Mouse (Mus musculus): ENCODE measurements at regions not wholly inside any gene's neighbourhood (a gene's known extent, or its start where the extent isn't known, plus 50 kb on each side); places are given as distances from the start of the nearest gene placed in this dataset.

DNA sequence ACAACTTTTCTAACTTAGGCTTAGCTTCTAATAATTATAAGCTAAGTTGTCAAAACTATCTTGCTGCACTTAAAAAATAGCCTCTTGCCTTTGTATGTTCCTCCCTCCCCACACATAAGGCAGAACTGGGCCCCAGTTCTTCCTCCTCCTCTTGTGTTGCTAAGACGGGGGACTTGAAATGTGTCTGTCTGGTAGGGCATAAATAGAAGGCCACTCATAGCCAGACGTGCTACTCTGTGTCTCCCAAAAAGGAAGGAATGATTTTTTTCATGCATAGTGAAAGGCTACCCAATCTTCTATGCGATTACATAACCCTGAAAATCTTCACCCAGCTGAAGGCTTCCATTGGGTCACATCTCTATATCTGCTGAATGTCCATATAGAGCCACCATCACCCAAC lies 183.5 kb downstream of the Hsfy2 start:
- WGBS, result 68% methylated on average over 3 of the region's 3 CpGs
- no peaks in the 10 kb centered on the region for H3K27me3 ChIP-seq (replicated peaks; ENCODE audit: control insufficient read depth, insufficient read depth, low read length)

DNA sequence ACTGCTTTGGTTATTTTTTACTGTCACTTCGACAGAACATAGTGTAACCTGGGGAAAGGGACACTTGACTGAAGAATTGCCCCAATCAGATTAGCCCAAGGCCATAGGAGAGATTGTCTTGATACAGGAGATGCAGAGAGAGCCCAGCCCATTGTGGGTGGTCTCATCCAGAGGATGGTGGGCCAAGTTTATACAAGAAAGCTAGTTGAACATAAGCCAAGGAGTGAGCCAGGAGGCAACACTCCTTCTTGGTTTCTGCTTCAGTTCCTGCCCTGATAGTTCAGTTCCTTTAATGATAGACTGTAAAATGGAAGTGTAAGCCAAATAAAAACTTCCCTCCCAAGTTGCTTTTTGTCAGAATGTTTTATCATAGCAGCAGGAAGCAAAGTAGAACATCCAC lies 194.4 kb downstream of the Hsfy2 start:
- H3K4me2 ChIP-seq (ENCODE audit: low read depth, low read length), result no peak overlapping the region
- no peak for ATAC-seq
- no peak overlapping the region for H3K9ac ChIP-seq (ENCODE audit: low read depth, low read length)
- H3K9me3 ChIP-seq (ENCODE audit: control insufficient read depth, low read length), result no peaks in the 10 kb centered on the region
- no peak overlapping the region for H3K27ac ChIP-seq (ENCODE audit: low read length)
- no peaks in the 10 kb centered on the region for H3K4me1 ChIP-seq (ENCODE audit: control insufficient read depth, insufficient read depth, low read length)
- no peaks in the 10 kb centered on the region for H3K27me3 ChIP-seq (replicated peaks; ENCODE audit: control insufficient read depth, insufficient read depth, low read length)
- H3K4me3 ChIP-seq (ENCODE audit: low read length), result no peak overlapping the region
- no peaks in the 10 kb centered on the region for H3K36me3 ChIP-seq (ENCODE audit: control insufficient read depth, insufficient read depth, low read length)
- WGBS, result 66% methylated on average over 1 of the region's 1 CpGs

More for the DNA sequence above, 183.5 kb downstream of the Hsfy2 start:
- Histone ChIP-seq H3K4me2 (ENCODE audit: low read depth, low read length) (no peak overlapping the region), H3K36me3 (ENCODE audit: control insufficient read depth, insufficient read depth, low read length) (no peaks in the 10 kb centered on the region), H3K27ac (ENCODE audit: low read length) (no peak overlapping the region), H3K4me1 (ENCODE audit: control insufficient read depth, insufficient read depth, low read length) (no peaks in the 10 kb centered on the region), H3K9me3 (ENCODE audit: control insufficient read depth, low read length) (no peaks in the 10 kb centered on the region), H3K4me3 (ENCODE audit: low read length) (no peak overlapping the region), H3K9ac (ENCODE audit: low read depth, low read length) (no peak overlapping the region)
- ATAC-seq, result no peak

DNA sequence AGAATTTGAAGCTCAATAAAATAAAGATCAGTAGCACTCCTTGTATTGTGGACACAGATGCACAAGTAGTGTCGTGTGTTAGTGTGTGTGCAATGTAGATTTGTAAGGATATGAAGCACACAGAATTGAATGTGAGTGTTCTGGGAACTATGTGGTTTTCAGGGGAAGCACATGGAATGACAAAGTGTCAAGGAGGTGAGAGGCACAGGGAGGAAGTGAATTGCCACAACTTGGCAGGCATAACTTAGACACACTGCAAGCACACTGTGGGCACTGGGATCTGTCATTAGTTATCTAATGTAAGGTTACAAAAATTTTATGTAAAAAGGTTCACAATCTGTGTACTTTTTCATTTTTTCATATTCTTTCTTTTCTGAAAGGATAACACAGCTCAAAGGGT lies 230.4 kb downstream of the Hsfy2 start:
- Histone ChIP-seq H3K9me3 (ENCODE audit: control insufficient read depth, low read length) (no peaks in the 10 kb centered on the region), H3K4me3 (ENCODE audit: low read length) (no peak overlapping the region), H3K4me2 (ENCODE audit: low read depth, low read length) (no peak overlapping the region), H3K4me1 (ENCODE audit: control insufficient read depth, insufficient read depth, low read length) (no peaks in the 10 kb centered on the region), H3K27ac (ENCODE audit: low read length) (no peak overlapping the region), H3K36me3 (ENCODE audit: control insufficient read depth, insufficient read depth, low read length) (no peaks in the 10 kb centered on the region), H3K27me3 (replicated peaks; ENCODE audit: control insufficient read depth, insufficient read depth, low read length) (no peaks in the 10 kb centered on the region), H3K9ac (ENCODE audit: low read depth, low read length) (no peak overlapping the region)
- WGBS, result 79% methylated on average over 1 of the region's 1 CpGs
- ATAC-seq, result no peak

DNA sequence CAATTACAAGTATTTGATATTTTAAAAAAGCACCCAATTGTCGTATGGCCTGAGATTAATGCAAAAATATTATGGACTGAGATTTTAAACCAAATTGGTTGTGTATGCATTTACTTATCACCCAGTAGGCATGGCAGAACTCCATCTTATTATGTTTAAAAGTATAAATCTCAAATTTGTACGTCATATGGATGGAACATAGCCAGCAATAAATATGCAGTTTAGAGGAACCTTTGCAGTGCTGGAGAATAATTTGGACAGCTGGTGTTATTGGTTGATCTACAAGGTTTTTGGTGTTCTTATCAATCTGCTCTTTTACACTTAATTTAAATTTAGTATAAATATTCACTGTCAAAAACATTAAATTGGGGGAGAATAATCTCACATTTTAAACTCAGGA lies 233.9 kb downstream of the Hsfy2 start:
- 80% methylated on average over 2 of the region's 2 CpGs for WGBS
- Histone ChIP-seq H3K27ac (ENCODE audit: low read length) (no peak overlapping the region), H3K4me3 (ENCODE audit: low read length) (no peak overlapping the region), H3K4me2 (ENCODE audit: low read depth, low read length) (no peak overlapping the region), H3K9ac (ENCODE audit: low read depth, low read length) (no peak overlapping the region), H3K4me1 (ENCODE audit: control insufficient read depth, insufficient read depth, low read length) (no peaks in the 10 kb centered on the region), H3K9me3 (ENCODE audit: control insufficient read depth, low read length) (no peaks in the 10 kb centered on the region), H3K27me3 (replicated peaks; ENCODE audit: control insufficient read depth, insufficient read depth, low read length) (no peaks in the 10 kb centered on the region), H3K36me3 (ENCODE audit: control insufficient read depth, insufficient read depth, low read length) (no peaks in the 10 kb centered on the region)
- no peak for ATAC-seq

DNA sequence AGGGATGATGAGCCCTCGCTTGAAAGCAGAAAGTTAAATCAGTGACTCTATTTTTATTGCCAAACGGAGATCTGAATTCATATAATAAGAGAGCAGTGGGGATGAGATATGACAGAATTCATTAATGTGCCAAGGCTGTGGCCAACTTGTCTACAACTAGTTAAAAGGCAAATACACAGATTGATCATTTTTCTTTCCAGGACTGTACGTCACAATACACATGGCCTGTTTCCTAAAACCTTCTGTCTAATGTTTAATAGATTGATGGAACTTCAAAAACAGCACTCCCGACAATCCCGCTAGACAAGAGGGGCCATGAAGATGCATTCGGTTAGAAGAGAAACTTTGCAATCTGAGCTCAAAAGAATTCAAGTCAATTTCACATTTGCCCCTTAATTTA lies 241.4 kb downstream of the Hsfy2 start:
- no peak overlapping the region for H3K9ac ChIP-seq (ENCODE audit: low read depth, low read length)
- H3K36me3 ChIP-seq (ENCODE audit: control insufficient read depth, insufficient read depth, low read length), result no peaks in the 10 kb centered on the region
- no peak overlapping the region for H3K4me3 ChIP-seq (ENCODE audit: low read length)
- no peaks in the 10 kb centered on the region for H3K9me3 ChIP-seq (ENCODE audit: control insufficient read depth, low read length)
- 80% methylated on average over 6 of the region's 6 CpGs for WGBS
- no peak for ATAC-seq
- no peaks in the 10 kb centered on the region for H3K4me1 ChIP-seq (ENCODE audit: control insufficient read depth, insufficient read depth, low read length)
- no peak overlapping the region for H3K4me2 ChIP-seq (ENCODE audit: low read depth, low read length)
- H3K27me3 ChIP-seq (replicated peaks; ENCODE audit: control insufficient read depth, insufficient read depth, low read length), result no peaks in the 10 kb centered on the region
- no peak overlapping the region for H3K27ac ChIP-seq (ENCODE audit: low read length)

DNA sequence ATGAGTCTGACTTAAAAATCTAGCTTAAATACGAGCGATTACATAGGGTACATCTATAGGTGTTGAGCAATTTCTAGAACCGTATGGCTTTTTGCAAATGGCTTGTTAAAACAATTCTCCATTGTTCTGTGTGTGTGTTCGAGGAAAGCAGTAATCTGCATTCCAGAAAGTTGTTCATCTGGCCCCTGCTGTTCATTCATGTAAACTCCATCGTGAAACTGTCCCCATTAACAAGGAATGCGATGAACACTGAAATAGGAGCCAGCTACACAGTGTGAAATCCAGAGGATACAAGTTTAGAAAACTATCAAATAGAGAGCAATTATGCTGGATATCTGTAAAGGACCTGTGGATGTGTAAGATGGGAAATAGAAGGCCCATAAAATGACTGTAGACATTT lies 250.1 kb downstream of the Hsfy2 start:
- H3K9me3 ChIP-seq (ENCODE audit: control insufficient read depth, low read length), result no peaks in the 10 kb centered on the region
- H3K27ac ChIP-seq (ENCODE audit: low read length), result no peak overlapping the region
- no peaks in the 10 kb centered on the region for H3K27me3 ChIP-seq (replicated peaks; ENCODE audit: control insufficient read depth, insufficient read depth, low read length)
- H3K36me3 ChIP-seq (ENCODE audit: control insufficient read depth, insufficient read depth, low read length), result no peaks in the 10 kb centered on the region
- no peak overlapping the region for H3K9ac ChIP-seq (ENCODE audit: low read depth, low read length)
- no peak for ATAC-seq
- WGBS, result 60% methylated on average over 6 of the region's 6 CpGs
- H3K4me1 ChIP-seq (ENCODE audit: control insufficient read depth, insufficient read depth, low read length), result no peaks in the 10 kb centered on the region
- H3K4me2 ChIP-seq (ENCODE audit: low read depth, low read length), result no peak overlapping the region
- no peak overlapping the region for H3K4me3 ChIP-seq (ENCODE audit: low read length)

DNA sequence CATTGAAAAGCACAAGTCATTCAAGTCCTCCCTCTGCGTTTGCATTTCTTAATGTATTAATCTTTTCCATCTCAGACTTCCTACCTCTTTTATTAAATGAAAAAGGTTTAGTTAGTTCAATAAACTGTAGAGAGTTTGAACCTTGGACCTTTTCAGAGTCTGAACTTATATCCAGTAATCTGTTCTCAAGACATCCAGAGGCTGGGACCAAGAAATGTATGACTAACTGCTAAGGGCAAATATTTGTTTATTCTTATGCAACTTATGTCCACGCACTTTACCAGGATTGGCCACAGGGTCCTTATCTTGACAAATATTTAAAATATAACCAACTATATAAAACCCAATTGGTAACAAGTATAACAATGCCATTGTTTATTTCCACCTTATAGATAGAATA lies 270.9 kb downstream of the Hsfy2 start:
- Histone ChIP-seq H3K9ac (ENCODE audit: low read depth, low read length) (no peak overlapping the region), H3K4me2 (ENCODE audit: low read depth, low read length) (no peak overlapping the region), H3K36me3 (ENCODE audit: control insufficient read depth, insufficient read depth, low read length) (no peaks in the 10 kb centered on the region), H3K4me3 (ENCODE audit: low read length) (no peak overlapping the region), H3K27me3 (replicated peaks; ENCODE audit: control insufficient read depth, insufficient read depth, low read length) (no peaks in the 10 kb centered on the region), H3K27ac (ENCODE audit: low read length) (no peak overlapping the region), H3K4me1 (ENCODE audit: control insufficient read depth, insufficient read depth, low read length) (no peaks in the 10 kb centered on the region), H3K9me3 (ENCODE audit: control insufficient read depth, low read length) (no peaks in the 10 kb centered on the region)
- WGBS, result 65% methylated on average over 2 of the region's 2 CpGs
- ATAC-seq, result no peak

DNA sequence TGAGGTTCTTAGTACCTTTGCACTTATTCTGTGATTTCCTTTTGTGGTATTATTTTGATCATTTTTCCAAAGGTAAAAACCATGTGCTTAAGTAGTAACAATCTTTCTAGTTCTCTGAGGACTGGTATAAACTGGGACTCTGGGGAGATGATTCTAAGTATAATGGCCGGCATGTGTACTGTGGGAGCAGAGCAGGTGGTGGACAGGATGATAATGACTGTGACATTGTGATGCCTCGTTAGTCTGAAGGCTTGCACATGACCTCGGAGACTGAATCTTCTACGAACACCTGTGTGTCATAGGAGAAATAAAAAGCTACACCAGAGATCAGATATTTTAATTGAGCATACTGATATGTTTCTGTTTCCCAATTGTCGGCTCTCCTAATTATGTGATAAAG lies 276.4 kb downstream of the Hsfy2 start:
- Histone ChIP-seq H3K27ac (ENCODE audit: low read length) (no peak overlapping the region), H3K27me3 (replicated peaks; ENCODE audit: control insufficient read depth, insufficient read depth, low read length) (no peaks in the 10 kb centered on the region), H3K4me3 (ENCODE audit: low read length) (no peak overlapping the region), H3K4me2 (ENCODE audit: low read depth, low read length) (no peak overlapping the region), H3K4me1 (ENCODE audit: control insufficient read depth, insufficient read depth, low read length) (no peaks in the 10 kb centered on the region), H3K9ac (ENCODE audit: low read depth, low read length) (no peak overlapping the region), H3K9me3 (ENCODE audit: control insufficient read depth, low read length) (no peaks in the 10 kb centered on the region), H3K36me3 (ENCODE audit: control insufficient read depth, insufficient read depth, low read length) (no peaks in the 10 kb centered on the region)
- ATAC-seq, result no peak
- 75% methylated on average over 5 of the region's 5 CpGs for WGBS

DNA sequence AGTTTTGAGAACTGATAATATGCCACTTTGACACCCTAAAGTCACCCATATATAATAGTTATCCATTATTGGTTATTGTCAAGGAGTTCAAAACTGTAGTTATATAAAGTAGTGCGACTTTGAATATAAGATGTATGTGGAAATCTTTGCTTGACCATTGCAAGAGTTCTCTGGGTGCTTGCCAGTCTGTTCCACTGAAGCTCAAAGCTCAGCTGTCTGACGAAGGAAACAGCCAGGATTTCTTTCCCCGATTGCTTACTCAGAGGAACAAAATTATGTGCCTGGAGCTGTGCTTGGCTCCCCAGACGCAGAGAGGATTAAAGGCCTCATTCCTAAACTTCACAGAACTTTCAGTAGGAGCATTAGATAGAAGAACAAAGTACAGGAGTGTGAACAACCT lies 290.6 kb downstream of the Hsfy2 start:
- no peaks in the 10 kb centered on the region for H3K36me3 ChIP-seq (ENCODE audit: control insufficient read depth, insufficient read depth, low read length)
- no peak for ATAC-seq
- H3K4me2 ChIP-seq (ENCODE audit: low read depth, low read length), result no peak overlapping the region
- no peaks in the 10 kb centered on the region for H3K4me1 ChIP-seq (ENCODE audit: control insufficient read depth, insufficient read depth, low read length)
- H3K4me3 ChIP-seq (ENCODE audit: low read length), result no peak overlapping the region
- no peaks in the 10 kb centered on the region for H3K9me3 ChIP-seq (ENCODE audit: control insufficient read depth, low read length)
- H3K27me3 ChIP-seq (replicated peaks; ENCODE audit: control insufficient read depth, insufficient read depth, low read length), result no peaks in the 10 kb centered on the region
- no peak overlapping the region for H3K9ac ChIP-seq (ENCODE audit: low read depth, low read length)
- no peak overlapping the region for H3K27ac ChIP-seq (ENCODE audit: low read length)
- WGBS, result 66% methylated on average over 4 of the region's 4 CpGs

DNA sequence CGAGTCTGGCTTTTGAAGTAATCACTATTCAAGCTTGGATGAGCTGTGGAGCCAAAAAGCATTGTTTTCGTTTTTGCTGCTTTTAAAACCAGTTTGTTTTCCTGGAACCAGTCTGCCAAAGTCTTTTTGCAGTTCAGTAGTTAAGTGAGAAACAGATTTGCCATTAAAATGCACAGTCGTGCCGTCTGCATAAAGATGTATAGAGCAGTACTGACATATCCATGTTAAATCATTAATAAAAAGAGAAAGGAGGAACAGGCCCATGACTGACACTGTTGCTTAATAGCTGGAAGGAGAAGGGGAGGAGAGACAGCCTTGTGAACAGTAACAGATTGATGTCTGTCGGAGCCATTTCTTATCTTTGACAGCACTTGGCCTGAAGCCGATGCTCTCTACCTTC lies 292.3 kb downstream of the Hsfy2 start:
- Histone ChIP-seq H3K4me1 (ENCODE audit: control insufficient read depth, insufficient read depth, low read length) (no peaks in the 10 kb centered on the region), H3K9ac (ENCODE audit: low read depth, low read length) (no peak overlapping the region), H3K4me2 (ENCODE audit: low read depth, low read length) (no peak overlapping the region), H3K4me3 (ENCODE audit: low read length) (no peak overlapping the region), H3K9me3 (ENCODE audit: control insufficient read depth, low read length) (no peaks in the 10 kb centered on the region), H3K27ac (ENCODE audit: low read length) (no peak overlapping the region), H3K36me3 (ENCODE audit: control insufficient read depth, insufficient read depth, low read length) (no peaks in the 10 kb centered on the region), H3K27me3 (replicated peaks; ENCODE audit: control insufficient read depth, insufficient read depth, low read length) (no peaks in the 10 kb centered on the region)
- 74% methylated on average over 6 of the region's 6 CpGs for WGBS
- ATAC-seq, result no peak

All from intestine, embryonic 16.5 days (tissue).